In the genomic region with DNA sequence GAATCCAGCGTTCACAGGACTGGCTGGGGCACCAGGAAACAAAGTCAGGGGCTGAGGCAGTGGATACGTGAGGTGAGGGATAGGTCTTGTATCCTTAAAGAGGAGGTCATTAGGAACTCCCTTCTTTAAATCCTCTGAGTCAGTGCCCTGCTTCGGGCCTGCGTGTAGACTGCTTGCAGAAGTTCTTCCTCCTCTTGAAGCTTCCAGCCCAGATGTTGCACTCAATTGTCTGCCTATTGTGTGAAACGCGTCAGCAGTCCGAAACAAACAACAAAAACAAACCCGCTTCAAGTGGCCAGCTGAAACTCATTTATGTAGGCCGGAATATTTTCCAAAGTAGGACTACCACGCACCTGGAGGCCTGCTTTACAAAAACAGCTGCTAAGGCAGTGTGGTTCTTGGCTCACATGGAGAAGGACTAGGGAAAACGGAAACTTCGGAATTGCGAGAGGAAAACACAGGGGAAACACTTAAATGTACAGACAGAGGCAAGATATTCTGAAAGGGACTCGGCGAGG, we compare ENCODE assay signal across 8 mouse cellular contexts. TPM values are rescaled to one million over a fixed set of nuclear protein-coding genes. Genes with fewer than 3 reads are reported as not detected.
DNase-seq lines count a peak whose midpoint lies in the region; ATAC-seq and TF ChIP-seq lines count a peak whose summit lies in the region.

No protein-coding gene starts in this region.

- no peak for TF ChIP-seq CTCF in heart, adult 2 months (IDR thresholded peaks at IDR 0.05)

- no peak for TF ChIP-seq POLR2A in heart, adult 2 months (IDR thresholded peaks at IDR 0.05; ENCODE audit: insufficient read depth, low read depth, low read length)

- peak overlapping the region; percentile 61 for H3K27ac ChIP-seq in heart, adult 2 months
- H3K27ac ChIP-seq in embryonic facial prominence, embryonic 10.5 days (replicated peaks): peak overlapping the region; percentile 77
- H3K27ac ChIP-seq in hindbrain, embryonic 13.5 days: peak overlapping the region; percentile 87
- peak overlapping the region; percentile 92 for H3K27ac ChIP-seq in midbrain, embryonic 11.5 days (ENCODE audit: low read depth, low read length)

- no peaks in the 10 kb centered on the region for H3K36me3 ChIP-seq in heart, adult 2 months (ENCODE audit: control insufficient read depth, insufficient read depth, low read length)
- no peaks in the 10 kb centered on the region for H3K36me3 ChIP-seq in embryonic facial prominence, embryonic 10.5 days (replicated peaks)
- no peaks in the 10 kb centered on the region for H3K36me3 ChIP-seq in hindbrain, embryonic 13.5 days
- H3K36me3 ChIP-seq in midbrain, embryonic 11.5 days (ENCODE audit: control insufficient read depth, insufficient read depth, low read length): no peaks in the 10 kb centered on the region

- peak overlapping the region; percentile 5; the same call in 1 of the 2 replicates for H3K4me3 ChIP-seq in heart, adult 2 months
- H3K4me3 ChIP-seq in embryonic facial prominence, embryonic 10.5 days: peak overlapping the region; percentile 54
- peak overlapping the region; percentile 37 for H3K4me3 ChIP-seq in hindbrain, embryonic 13.5 days
- H3K4me3 ChIP-seq in midbrain, embryonic 11.5 days (ENCODE audit: low read depth, low read length): no peak overlapping the region; the same call in 1 of the 2 replicates

- peak overlapping the region; percentile 57 for H3K4me2 ChIP-seq in hindbrain, embryonic 13.5 days
- peak overlapping the region; percentile 40 for H3K4me2 ChIP-seq in midbrain, embryonic 11.5 days

- no peak overlapping the region for H3K9ac ChIP-seq in heart, adult 2 months (ENCODE audit: low read depth, low read length)
- peak overlapping the region; percentile 62; the same call in 1 of the 2 replicates for H3K9ac ChIP-seq in hindbrain, embryonic 13.5 days
- peak overlapping the region; percentile 57 for H3K9ac ChIP-seq in midbrain, embryonic 11.5 days (ENCODE audit: low read length)

- TF ChIP-seq EP300 in heart, adult 2 months (IDR thresholded peaks at IDR 0.05; ENCODE audit: insufficient read depth, low read depth, low read length): 0 out of 2 replicates have a peak, but pooled peaks have one; percentile 8

- 29% methylated on average over 15 of the region's 15 CpGs for WGBS in heart, adult 2 months
- 19% methylated on average over 15 of the region's 15 CpGs for WGBS in embryonic facial prominence, embryonic 10.5 days
- 9% methylated on average over 15 of the region's 15 CpGs for WGBS in hindbrain, embryonic 13.5 days
- 10% methylated on average over 15 of the region's 15 CpGs for WGBS in midbrain, embryonic 11.5 days

- intact Hi-C loops in heart, adult 2 months (cut with DNase I): loop anchor here (2.0 kb wide), 2 partner anchors 16 to 118 kb away; no protein-coding TSS in a partner anchor

- H3K4me1 ChIP-seq in heart, adult 2 months (ENCODE audit: control insufficient read depth, insufficient read depth, low read length): peaks cover 5% of the 10 kb centered on the region
- H3K4me1 ChIP-seq in embryonic facial prominence, embryonic 10.5 days: peaks cover 24% of the 10 kb centered on the region
- H3K4me1 ChIP-seq in hindbrain, embryonic 13.5 days (replicated peaks): peaks cover 18% of the 10 kb centered on the region
- peaks cover 15% of the 10 kb centered on the region for H3K4me1 ChIP-seq in midbrain, embryonic 11.5 days (ENCODE audit: control insufficient read depth, insufficient read depth, low read length)

- no peaks in the 10 kb centered on the region for H3K9me3 ChIP-seq in embryonic facial prominence, embryonic 10.5 days
- H3K9me3 ChIP-seq in hindbrain, embryonic 13.5 days: no peaks in the 10 kb centered on the region
- H3K9me3 ChIP-seq in midbrain, embryonic 11.5 days (ENCODE audit: control insufficient read depth, low read length): no peaks in the 10 kb centered on the region

- H3K79me2 ChIP-seq in heart, adult 2 months (replicated peaks; ENCODE audit: control insufficient read depth, insufficient read depth, low read length): no peaks in the 10 kb centered on the region

- H3K27me3 ChIP-seq in heart, adult 2 months (ENCODE audit: control insufficient read depth, insufficient read depth, low read length): no peaks in the 10 kb centered on the region
- H3K27me3 ChIP-seq in embryonic facial prominence, embryonic 10.5 days (replicated peaks; ENCODE audit: low read depth, poor library complexity, severe bottlenecking): no peaks in the 10 kb centered on the region; the same call in 1 of the 2 replicates
- H3K27me3 ChIP-seq in hindbrain, embryonic 13.5 days: no peaks in the 10 kb centered on the region
- H3K27me3 ChIP-seq in midbrain, embryonic 11.5 days (ENCODE audit: control insufficient read depth, insufficient read depth, low read length): no peaks in the 10 kb centered on the region

- DNase-seq in heart, adult 2 months: no peak
- DNase-seq in heart, postnatal 4 days: no peak
- DNase-seq in embryonic facial prominence, embryonic 10.5 days (ENCODE audit: low spot score): no peak
- DNase-seq in midbrain, embryonic 11.5 days (ENCODE audit: low spot score, missing footprints): no peak
- no peak for DNase-seq in thymus, postnatal 10 days (ENCODE audit: low spot score in 2 of 2)
- DNase-seq in urinary bladder, adult 2 months (ENCODE audit: low spot score): no peak

- no peak; the same call in 1 of the 2 replicates for ATAC-seq in hindbrain, embryonic 13.5 days (ENCODE audit: low FRiP score)
- ATAC-seq in midbrain, embryonic 11.5 days (ENCODE audit: low FRiP score): no peak
- no peak for ATAC-seq in megakaryocyte progenitor cell, adult 5-6 weeks (replicated peaks; ENCODE audit: poor library complexity)

RNA-seq across cellular contexts. Expression of gene Dars, which starts 55.6 kb away (rescaled TPM):
- total RNA-seq in heart, adult 2 months (2021): 10 to 100 TPM; 57.4 to 66.9 TPM
- polyA plus RNA-seq in heart, adult 2 months (2012; rRNA removed): 15.5 and 34.1 TPM in 2 replicates
- 10 to 100 TPM; 56.5 to 57.8 TPM for total RNA-seq in heart, postnatal 4 days (2021)
- polyA plus RNA-seq in embryonic facial prominence, embryonic 10.5 days (2016; fragmentation: Nextera tagmentation; extraction: Ambion mirVana): 168 and 182 TPM in 2 replicates
- polyA plus RNA-seq in hindbrain, embryonic 13.5 days (2015; fragmentation: Nextera tagmentation; extraction: Ambion mirVana): 163 and 165 TPM in 2 replicates
- 126 and 148 TPM in 2 replicates for polyA plus RNA-seq in midbrain, embryonic 11.5 days (2014; fragmentation: Nextera tagmentation; extraction: Ambion mirVana)
- polyA plus RNA-seq in urinary bladder, adult 2 months (2012; rRNA removed): 44.2 and 48.1 TPM in 2 replicates
- 238 and 252 TPM in 2 replicates for total RNA-seq in megakaryocyte progenitor cell, adult 5-6 weeks (2015)
- total RNA-seq in megakaryocyte progenitor cell, adult 5-6 weeks (2017): 287 and 313 TPM in 2 replicates
